Mouse (Mus musculus) forebrain, postnatal 0 days (tissue): ENCODE results near the gene Yjefn3. TPM values are rescaled to one million over a fixed set of nuclear protein-coding genes. Genes with fewer than 3 reads are reported as not detected.
"Not testable (repeated sequence)": the region's sequence is repeated elsewhere in the genome, so short reads cannot be mapped to it uniquely, and the experiment has no call there.

ENCODE experiments used
- ATAC-seq: fragments of 200-750 bp; cut with Nextera tagmentation; 2 replicates; pipeline ENCODE4 v1.8.0; 2017; ENCODE audit warnings: mild to moderate bottlenecking, moderate library complexity
- DNase-seq: peaks from one replicate; pipeline ENCODE4 v3.0.0-alpha.2; 2015
- H3K27ac ChIP-seq: fragments of 300-500 bp; sonication (generic); 2 replicates; pipeline ENCODE4 v1.5.1; 2014; ENCODE audit warnings: low read depth, mild to moderate bottlenecking, antibody characterized with exemption, low read length, moderate library complexity, mixed read lengths
- H3K27me3 ChIP-seq: fragments of 300-500 bp; sonication (generic); 2 replicates; pipeline ENCODE4 v1.6.1; 2014; ENCODE audit warnings: mild to moderate bottlenecking, low read length, mixed read lengths; ENCODE audit not compliant: insufficient read depth
- H3K36me3 ChIP-seq: fragments of 300-500 bp; sonication (generic); 2 replicates; pipeline ENCODE4 v1.6.1; 2014; ENCODE audit warnings: mild to moderate bottlenecking, moderate library complexity; ENCODE audit not compliant: insufficient read depth
- H3K4me1 ChIP-seq: fragments of 300-500 bp; sonication (generic); 2 replicates; pipeline ENCODE4 v1.6.1; 2014; ENCODE audit warnings: antibody characterized with exemption; ENCODE audit not compliant: insufficient read depth
- H3K4me2 ChIP-seq: fragments of 300-500 bp; sonication (generic); 2 replicates; pipeline ENCODE4 v1.6.1; 2014; ENCODE audit warnings: low read depth, mild to moderate bottlenecking, moderate library complexity
- H3K4me3 ChIP-seq: fragments of 300-500 bp; sonication (generic); 2 replicates; pipeline ENCODE4 v1.5.1; 2014; ENCODE audit warnings: low read depth, low read length, mixed read lengths
- H3K9ac ChIP-seq: fragments of 300-500 bp; sonication (generic); 2 replicates; pipeline ENCODE4 v1.6.1; 2014; ENCODE audit warnings: mild to moderate bottlenecking
- H3K9me3 ChIP-seq: fragments of 300-500 bp; sonication (generic); 2 replicates; pipeline ENCODE4 v1.6.1; 2016; ENCODE audit warnings: low read length
- CTCF ChIP-seq: sonication (generic); IDR thresholded peaks from 2 replicates; pipeline ENCODE4 v1.5.1; 2016; ENCODE audit warnings: antibody characterized with exemption, control low read depth, low read depth
- WGBS: fragments of 180-500 bp; shearing (Covaris S2); extraction: QIAGEN DNeasy Blood & Tissue Kit; methylation state at CpG from one replicate; pipeline ENCODE4 v1.1.7; 2014; 5-methylcytosine and 5-hydroxymethylcytosine counted together
- polyA plus RNA-seq: library from polyadenylated mRNA; unstranded; fragments of >200 nt; fragmentation: Nextera tagmentation; extraction: Ambion mirVana; gene quantifications from 2 replicates; pipeline ENCODE4 v1.2.1, GENCODE M21; 2015
- total RNA-seq: library from RNA; depleted of rRNA; stranded (reverse); fragments of >200 nt; gene quantifications from 2 replicates; pipeline ENCODE4 v1.2.3, GENCODE M21; 2014; rRNA removed

The Yjefn3 gene
- total RNA-seq = 8.9 and 15.0 TPM in 2 replicates
- 15.3 and 16.5 TPM in 2 replicates for polyA plus RNA-seq

- no peak for DNase-seq
- peak within 1 kb of the TSS; percentile 86 for H3K4me2 ChIP-seq
- H3K36me3 ChIP-seq = no peaks in the 10 kb centered on the region; the same call in 1 of the 2 replicates
- no peaks in the 10 kb centered on the region for H3K27me3 ChIP-seq
- peak within 1 kb of the TSS; percentile 57 for H3K9ac ChIP-seq
- H3K4me3 ChIP-seq = peak within 1 kb of the TSS; percentile 52
- TF ChIP-seq CTCF = peak; percentile 32
- 8% methylated on average over 89 of the region's 89 CpGs for WGBS
- ATAC-seq = peak; percentile 1
- H3K9me3 ChIP-seq = no peaks in the 10 kb centered on the region
- H3K4me1 ChIP-seq = peaks cover 21% of the 10 kb centered on the region; the same call in 1 of the 2 replicates
- peak within 1 kb of the TSS; percentile 92 for H3K27ac ChIP-seq
These were observed at the start of gene Yjefn3, which contains the start of the genes Tssk6 and Ndufa13 for GRCm38 (mm10) chr8:69902163-69903062. Gene Yjefn3, minus strand, starts transcription at chr8:69902712. Gene Tssk6, plus strand, starts transcription at chr8:69902184. Gene Ndufa13, minus strand, starts transcription at chr8:69902558.

DNA sequence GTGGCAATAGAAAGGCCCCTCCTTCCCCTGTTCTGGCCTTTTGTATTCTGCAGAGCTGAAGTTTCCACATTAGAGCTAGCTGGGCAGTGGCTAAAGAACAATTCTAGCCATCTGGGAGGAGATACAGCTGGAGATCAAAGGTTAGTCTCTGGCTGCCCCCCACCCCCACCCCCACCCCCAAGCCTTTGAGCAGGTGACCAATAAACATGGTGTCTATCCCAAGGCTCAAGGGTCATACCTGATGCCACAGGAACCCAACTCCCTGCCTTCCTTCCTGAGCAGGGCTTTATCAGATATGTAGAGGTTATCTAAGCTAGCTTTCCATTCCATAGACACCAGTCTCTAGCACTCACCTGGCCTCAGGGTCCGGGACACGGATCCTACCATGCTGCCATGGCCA is 47.8 kb upstream of the Yjefn3 start:
- Histone ChIP-seq H3K4me3 (no peak overlapping the region), H3K9me3 (no peaks in the 10 kb centered on the region), H3K27ac (no peak overlapping the region), H3K27me3 (no peaks in the 10 kb centered on the region), H3K4me2 (no peak overlapping the region), H3K9ac (no peak overlapping the region), H3K36me3 (no peaks in the 10 kb centered on the region), H3K4me1 (no peaks in the 10 kb centered on the region)
- no peak for ATAC-seq
- no peak for TF ChIP-seq CTCF
- DNase-seq = no peak
- WGBS = 96% methylated on average over 2 of the region's 2 CpGs

- not testable (repeated sequence) for H3K4me2 ChIP-seq, H3K27me3 ChIP-seq, H3K4me1 ChIP-seq, H3K27ac ChIP-seq, H3K36me3 ChIP-seq, H3K4me3 ChIP-seq, DNase-seq, ATAC-seq, H3K9ac ChIP-seq, H3K9me3 ChIP-seq
- whole genome bisulfite sequencing = 91% methylated on average over 2 of the region's 3 CpGs
These were observed 40.0 kb upstream of the Yjefn3 start for GRCm38 (mm10) chr8:69942495-69942894.

DNA sequence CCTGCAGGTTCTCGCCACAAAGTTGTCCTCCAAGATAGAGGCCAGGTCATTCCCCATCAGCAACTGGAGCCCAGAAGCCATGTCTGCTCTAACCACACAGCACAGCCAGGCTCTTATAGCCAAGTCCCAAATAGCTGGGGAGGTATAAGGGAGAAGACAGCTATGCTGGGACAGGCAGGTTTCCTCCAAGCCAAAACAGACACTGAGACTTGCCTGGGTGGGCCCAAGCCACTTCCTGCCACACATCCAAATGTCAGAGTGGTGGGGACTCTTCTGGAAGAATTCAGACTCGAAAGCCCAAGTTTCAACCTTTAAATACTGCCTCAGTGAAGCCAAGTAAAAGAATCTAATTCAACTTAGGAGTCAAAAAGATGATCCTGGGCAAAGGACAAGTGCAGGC is 37.9 kb upstream of the Yjefn3 start:
- no peak for DNase-seq
- 88% methylated on average over 2 of the region's 2 CpGs for WGBS

DNA sequence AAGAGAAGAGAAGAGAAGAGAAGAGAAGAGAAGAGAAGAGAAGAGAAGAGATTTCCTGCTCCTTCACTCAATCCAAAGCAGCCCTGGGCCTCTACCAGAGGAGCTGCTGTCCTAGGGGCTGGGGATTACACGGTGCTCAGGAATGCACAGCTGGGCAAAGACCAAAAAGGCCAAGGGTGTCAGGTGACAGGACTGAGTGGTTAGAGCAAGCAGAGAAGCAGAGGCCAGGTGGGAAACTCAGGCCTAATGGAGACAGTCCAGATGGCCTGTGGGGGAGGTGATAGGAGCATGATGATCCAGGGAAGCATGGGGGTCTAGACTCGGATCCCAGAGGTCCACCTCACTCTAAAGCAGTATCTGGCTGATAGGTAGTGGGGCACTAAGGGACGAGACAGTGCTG is 37.1 kb upstream of the Yjefn3 start:
- no peak for TF ChIP-seq CTCF
- Histone ChIP-seq H3K36me3 (peaks cover 5% of the 10 kb centered on the region; the same call in 1 of the 2 replicates), H3K9ac (no peak overlapping the region), H3K9me3 (no peaks in the 10 kb centered on the region), H3K4me2 (no peak overlapping the region), H3K4me3 (no peak overlapping the region), H3K27ac (no peak overlapping the region), H3K27me3 (no peaks in the 10 kb centered on the region), H3K4me1 (no peaks in the 10 kb centered on the region)
- ATAC-seq (no peak), DNase-seq (no peak)
- WGBS = 56% methylated on average over 3 of the region's 3 CpGs

More for the DNA sequence above, 37.9 kb upstream of the Yjefn3 start:
- Histone ChIP-seq H3K27ac (no peak overlapping the region), H3K9me3 (no peaks in the 10 kb centered on the region), H3K4me2 (no peak overlapping the region), H3K36me3 (peaks cover 4% of the 10 kb centered on the region; the same call in 1 of the 2 replicates), H3K4me1 (no peaks in the 10 kb centered on the region), H3K4me3 (no peak overlapping the region), H3K27me3 (no peaks in the 10 kb centered on the region), H3K9ac (no peak overlapping the region)
- TF ChIP-seq CTCF = no peak
- ATAC-seq = no peak

- Histone ChIP-seq H3K9me3 (no peaks in the 10 kb centered on the region), H3K4me2 (no peak overlapping the region), H3K27ac (no peak overlapping the region), H3K36me3 (peaks cover 5% of the 10 kb centered on the region; the same call in 1 of the 2 replicates), H3K4me3 (no peak overlapping the region), H3K4me1 (no peaks in the 10 kb centered on the region), H3K9ac (no peak overlapping the region), H3K27me3 (no peaks in the 10 kb centered on the region)
- 90% methylated on average over 6 of the region's 6 CpGs for WGBS
- TF ChIP-seq CTCF = no peak
- ATAC-seq = no peak
- no peak for DNase-seq
These were observed 35.9 kb upstream of the Yjefn3 start for GRCm38 (mm10) chr8:69938245-69938982.
